Mouse (Mus musculus): Measurements from ENCODE around the gene Gpd1l. TPM values are rescaled to one million over a fixed set of nuclear protein-coding genes. Genes with fewer than 3 reads are reported as not detected.

Gene Gpd1l
- total RNA-seq, 1 experiment from 2014 or later = 27.2 TPM

GRCm38 (mm10) chr9:114930464-114931090 lies 3.2 kb downstream of the Gpd1l start:
- peak; percentile 75 for DNase-seq

- no peak for DNase-seq
Measured at GRCm38 (mm10) chr9:114925571-114925970, 8.2 kb downstream of the Gpd1l start.

GRCm38 (mm10) chr9:114925039-114925438 lies 8.7 kb downstream of the Gpd1l start:
- no peak for DNase-seq

GRCm38 (mm10) chr9:114924511-114924910 lies 9.3 kb downstream of the Gpd1l start:
- DNase-seq = no peak

- DNase-seq = no peak
Measured at GRCm38 (mm10) chr9:114922209-114922608, 11.6 kb downstream of the Gpd1l start.

GRCm38 (mm10) chr9:114921352-114922081 lies 12.3 kb downstream of the Gpd1l start:
- DNase-seq = peak; percentile 39

GRCm38 (mm10) chr9:114920569-114920968 lies 13.2 kb downstream of the Gpd1l start:
- no peak for DNase-seq

- DNase-seq = peak; percentile 88
Measured at GRCm38 (mm10) chr9:114912680-114913649, 20.8 kb downstream of the Gpd1l start.

GRCm38 (mm10) chr9:114907509-114907908 lies 26.3 kb downstream of the Gpd1l start:
- DNase-seq = peak; percentile 19

- no peak for DNase-seq
Measured at GRCm38 (mm10) chr9:114895919-114896318, 37.9 kb downstream of the Gpd1l start.

GRCm38 (mm10) chr9:114892974-114893373 lies 40.8 kb downstream of the Gpd1l start:
- DNase-seq = no peak

GRCm38 (mm10) chr9:114890377-114890776 lies 43.4 kb downstream of the Gpd1l start:
- DNase-seq = no peak

- no peak for DNase-seq
Measured at GRCm38 (mm10) chr9:114888856-114889407, 44.9 kb downstream of the Gpd1l start.

- peak; percentile 44 for DNase-seq
Measured at GRCm38 (mm10) chr9:114887699-114888098, 46.1 kb downstream of the Gpd1l start.

- DNase-seq = no peak
Measured at GRCm38 (mm10) chr9:114885991-114886662, 47.7 kb downstream of the Gpd1l start.

- DNase-seq = no peak
Measured at GRCm38 (mm10) chr9:114885564-114885963, 48.2 kb downstream of the Gpd1l start.

GRCm38 (mm10) chr9:114881977-114882376 lies 51.8 kb downstream of the Gpd1l start:
- DNase-seq = no peak

GRCm38 (mm10) chr9:114855327-114855726 lies 78.5 kb downstream of the Gpd1l start:
- DNase-seq = peak; percentile 42

- peak; percentile 15 for DNase-seq
Measured at GRCm38 (mm10) chr9:114854686-114855085, 79.1 kb downstream of the Gpd1l start.

GRCm38 (mm10) chr9:114853336-114853735 lies 80.5 kb downstream of the Gpd1l start:
- DNase-seq = peak; percentile 9

- DNase-seq = no peak
Measured at GRCm38 (mm10) chr9:114851419-114852190, 82.2 kb downstream of the Gpd1l start.
